In genomic region chr10:44665509-44666144, GRCm38 (mm10) we compare ENCODE assay signal across 13 mouse cellular contexts.
"Had no signal": no experiment of that assay in that cellular context is flagged by ENCODE, and none has a peak within 500 bp of the region (broad histone marks: within the 10 kb centered on the region; RNA-seq: fewer than 3 reads in every experiment).

No protein-coding gene starts in this region.

- H3K36me3 ChIP-seq: limb, embryonic 12.5 days; liver, embryonic 13.5 days; midbrain, embryonic 13.5 days; neural tube, embryonic 15.5 days had no signal

- H3K9ac ChIP-seq: limb, embryonic 12.5 days; liver, embryonic 13.5 days; midbrain, embryonic 13.5 days; neural tube, embryonic 15.5 days had no signal

- H3K27ac ChIP-seq: layer of hippocampus, adult 2 months; limb, embryonic 12.5 days; liver, embryonic 13.5 days; midbrain, embryonic 13.5 days; neural tube, embryonic 15.5 days; stomach, postnatal 0 days had no signal

- DNase-seq: kidney, postnatal 10 days; kidney, postnatal 4 days; liver; liver, embryonic 13.5 days; lung, postnatal 4 days; right cerebral cortex, adult 18-20 months; right cerebral cortex, postnatal 25 days; thymus, postnatal 4 days had no signal

- H3K27me3 ChIP-seq: limb, embryonic 12.5 days; liver, embryonic 13.5 days; midbrain, embryonic 13.5 days; neural tube, embryonic 15.5 days had no signal

- H3K4me2 ChIP-seq: limb, embryonic 12.5 days; liver, embryonic 13.5 days; midbrain, embryonic 13.5 days; neural tube, embryonic 15.5 days had no signal

- H3K4me1 ChIP-seq: limb, embryonic 12.5 days; liver, embryonic 13.5 days; midbrain, embryonic 13.5 days; neural tube, embryonic 15.5 days had no signal

- H3K4me3 ChIP-seq: layer of hippocampus, adult 2 months; limb, embryonic 12.5 days; liver, embryonic 13.5 days; midbrain, embryonic 13.5 days; neural tube, embryonic 15.5 days had no signal

- ATAC-seq: midbrain, embryonic 13.5 days had no signal

- H3K9me3 ChIP-seq: limb, embryonic 12.5 days; liver, embryonic 13.5 days; midbrain, embryonic 13.5 days; neural tube, embryonic 15.5 days had no signal
